8 mouse cellular contexts compared by ENCODE assay signal in genomic region chr4:119173851-119174453, GRCm38 (mm10). TPM values are rescaled to one million over a fixed set of nuclear protein-coding genes. Genes with fewer than 3 reads are reported as not detected.
DNase-seq lines count a peak whose midpoint lies in the region; ATAC-seq and TF ChIP-seq lines count a peak whose summit lies in the region.

Gene Zfp691, minus strand, starts transcription at chr4:119174195.

- peaks cover 0 to 11% of the 10 kb centered on the region in 2 experiments; a peak in 3 of 4 replicates for H3K36me3 ChIP-seq in MEL (ENCODE audit: control insufficient read depth in 1 of 2, insufficient read depth in 2 of 2, low read length in 2 of 2)
- peaks cover 9% of the 10 kb centered on the region for H3K36me3 ChIP-seq in forebrain, postnatal 0 days (ENCODE audit: insufficient read depth)
- peaks cover 17% of the 10 kb centered on the region for H3K36me3 ChIP-seq in lung, embryonic 15.5 days

- H3K4me3 ChIP-seq in MEL (ENCODE audit: control insufficient read depth in 1 of 2, insufficient read depth in 1 of 2, low read depth in 2 of 2, low read length in 2 of 2) = peak within 1 kb of the TSS; percentile 72 to 98
- H3K4me3 ChIP-seq in cerebellum, adult 2 months (replicated peaks; ENCODE audit: insufficient read depth, low read depth, low read length) = peak within 1 kb of the TSS; percentile 96
- peak within 1 kb of the TSS; percentile 84 for H3K4me3 ChIP-seq in forebrain, postnatal 0 days (ENCODE audit: low read depth, low read length)
- H3K4me3 ChIP-seq in lung, embryonic 15.5 days = peak within 1 kb of the TSS; percentile 82

- H3K9me3 ChIP-seq in MEL (replicated peaks; ENCODE audit: insufficient read depth, low read length) = no peaks in the 10 kb centered on the region
- H3K9me3 ChIP-seq in forebrain, postnatal 0 days (ENCODE audit: low read length) = no peaks in the 10 kb centered on the region
- no peaks in the 10 kb centered on the region for H3K9me3 ChIP-seq in lung, embryonic 15.5 days

- peak within 1 kb of the TSS; percentile 8; the same call in 1 of the 2 replicates for H3K27ac ChIP-seq in MEL (ENCODE audit: control insufficient read depth, low read depth, low read length)
- peak within 1 kb of the TSS; percentile 88 for H3K27ac ChIP-seq in cerebellum, adult 2 months (ENCODE audit: insufficient read depth, low read length)
- peak within 1 kb of the TSS; percentile 35; the same call in 1 of the 2 replicates for H3K27ac ChIP-seq in forebrain, postnatal 0 days (ENCODE audit: low read depth, low read length)
- H3K27ac ChIP-seq in lung, embryonic 15.5 days = no peak within 1 kb of the TSS

- no peak for TF ChIP-seq RAD21 in MEL (IDR thresholded peaks at IDR 0.05; ENCODE audit: low read depth, low read length)

- H3K4me2 ChIP-seq in forebrain, postnatal 0 days (ENCODE audit: low read depth) = peak within 1 kb of the TSS; percentile 63
- H3K4me2 ChIP-seq in lung, embryonic 15.5 days = peak within 1 kb of the TSS; percentile 73

- no peaks in the 10 kb centered on the region for H3K27me3 ChIP-seq in MEL (ENCODE audit: control insufficient read depth in 1 of 2, insufficient read depth in 2 of 2, low read length in 2 of 2)
- no peaks in the 10 kb centered on the region for H3K27me3 ChIP-seq in cerebellum, adult 2 months (ENCODE audit: control insufficient read depth, insufficient read depth, low read length)
- no peaks in the 10 kb centered on the region for H3K27me3 ChIP-seq in forebrain, postnatal 0 days (ENCODE audit: insufficient read depth, low read length)
- no peaks in the 10 kb centered on the region for H3K27me3 ChIP-seq in lung, embryonic 15.5 days

- under 1% methylated on average over 40 of the region's 40 CpGs for WGBS in cerebellum, adult 2 months
- 1% methylated on average over 40 of the region's 40 CpGs for WGBS in forebrain, postnatal 0 days
- under 1% methylated on average over 40 of the region's 40 CpGs for WGBS in lung, embryonic 15.5 days

- peak; percentile 97 for DNase-seq in MEL (ENCODE audit: low read depth, low spot score)
- DNase-seq in cerebellum, adult 2 months = peak; percentile 94 to 98
- DNase-seq in forebrain, postnatal 0 days = peak; percentile 95
- peak; percentile 95 for DNase-seq in heart, postnatal 4 days
- DNase-seq in layer of hippocampus, adult 8-10 months (ENCODE audit: low spot score in 2 of 2) = peak; percentile 96
- DNase-seq in ovary, adult 18-20 months (ENCODE audit: low spot score) = peak; percentile 93
- peak; percentile 96 for DNase-seq in thymus, postnatal 0 days (ENCODE audit: low spot score)

- H3K9ac ChIP-seq in MEL (ENCODE audit: control insufficient read depth, low read depth, low read length, poor library complexity, severe bottlenecking) = peak within 1 kb of the TSS; percentile 77
- peak within 1 kb of the TSS; percentile 71 for H3K9ac ChIP-seq in forebrain, postnatal 0 days
- H3K9ac ChIP-seq in lung, embryonic 15.5 days = peak within 1 kb of the TSS; percentile 90

- no peak for TF ChIP-seq CTCF in MEL (IDR thresholded peaks at IDR 0.05 in 2 of 3, conservative IDR thresholded peaks at IDR 0.05 in 1 of 3; ENCODE audit: control insufficient read depth in 1 of 3, insufficient read depth in 1 of 3, low read depth in 2 of 3, low read length in 3 of 3, poor library complexity in 1 of 3, severe bottlenecking in 1 of 3)
- no peak for TF ChIP-seq CTCF in cerebellum, adult 2 months (IDR thresholded peaks at IDR 0.05; ENCODE audit: borderline replicate concordance, insufficient read depth, low read depth, low read length)
- no peak for TF ChIP-seq CTCF in forebrain, postnatal 0 days (IDR thresholded peaks at IDR 0.05; ENCODE audit: low read depth)

- no peak for TF ChIP-seq EP300 in MEL (IDR thresholded peaks at IDR 0.05; ENCODE audit: low read depth in 1 of 2, low read length in 2 of 2)

- peaks cover 0 to 8% of the 10 kb centered on the region in 2 experiments; a peak in 2 of 4 replicates for H3K4me1 ChIP-seq in MEL (ENCODE audit: control insufficient read depth in 1 of 2, insufficient read depth in 2 of 2, low read length in 2 of 2)
- no peaks in the 10 kb centered on the region for H3K4me1 ChIP-seq in cerebellum, adult 2 months (ENCODE audit: control insufficient read depth, insufficient read depth, low read length)
- peaks cover 4% of the 10 kb centered on the region; the same call in 1 of the 2 replicates for H3K4me1 ChIP-seq in forebrain, postnatal 0 days (ENCODE audit: insufficient read depth)
- H3K4me1 ChIP-seq in lung, embryonic 15.5 days = peaks cover 10% of the 10 kb centered on the region; the same call in 1 of the 2 replicates

- peak; percentile 100 for ATAC-seq in forebrain, postnatal 0 days
- peak; percentile 100 for ATAC-seq in lung, embryonic 15.5 days (ENCODE audit: borderline replicate concordance, extremely low read depth, low FRiP score, low TSS enrichment)

- H3K79me2 ChIP-seq in MEL (ENCODE audit: control insufficient read depth, insufficient read depth, low read length, poor library complexity) = peaks cover 10% of the 10 kb centered on the region

- TF ChIP-seq POLR2A in MEL (IDR thresholded peaks at IDR 0.05; ENCODE audit: control insufficient read depth in 1 of 2, insufficient read depth in 1 of 2, low read depth in 1 of 2, low read length in 2 of 2, poor library complexity in 1 of 2) = peak; percentile 67 to 68; a peak in 3 of 4 replicates
- peak; percentile 95 for TF ChIP-seq POLR2A in cerebellum, adult 2 months (IDR thresholded peaks at IDR 0.05; ENCODE audit: borderline replicate concordance, insufficient read depth, low read length)

TF ChIP-seq in MEL, 35 proteins besides CTCF, POLR2A, EP300 and RAD21 (continues in another document):
- TF ChIP-seq TBP (IDR thresholded peaks at IDR 0.05; ENCODE audit: low read depth, low read length) (peak; percentile 26; the same call in 1 of the 2 replicates), ETS1 (IDR thresholded peaks at IDR 0.05; ENCODE audit: low read depth, low read length) (peak; percentile 9; the same call in 1 of the 2 replicates), USF1 (IDR thresholded peaks at IDR 0.05; ENCODE audit: low read depth, low read length) (no peak), KAT2A (conservative IDR thresholded peaks at IDR 0.05; ENCODE audit: low read depth, low read length) (peak; percentile 96), MAFK (IDR thresholded peaks at IDR 0.05; ENCODE audit: borderline replicate concordance, low read depth, low read length) (no peak), ELF1 (IDR thresholded peaks at IDR 0.05; ENCODE audit: low read depth, low read length) (peak; percentile 85), POLR2AphosphoS5 (IDR thresholded peaks at IDR 0.05; ENCODE audit: borderline replicate concordance, low read depth, low read length) (peak; percentile 41; the same call in 1 of the 2 replicates), MYC (IDR thresholded peaks at IDR 0.05; ENCODE audit: low read depth, low read length) (peak; percentile 68; the same call in 1 of the 2 replicates), ZC3H11A (IDR thresholded peaks at IDR 0.05; ENCODE audit: low read depth, low read length) (no peak), TCF12 (IDR thresholded peaks at IDR 0.05; ENCODE audit: low read depth, low read length) (no peak; the same call in 1 of the 2 replicates), UBTF (IDR thresholded peaks at IDR 0.05; ENCODE audit: borderline replicate concordance, insufficient read depth, low read depth, low read length) (no peak), GABPA (IDR thresholded peaks at IDR 0.05; ENCODE audit: low read depth, low read length) (no peak), USF2 (IDR thresholded peaks at IDR 0.05; ENCODE audit: borderline replicate concordance in 1 of 2, insufficient read depth in 1 of 2, low read depth in 1 of 2, low read length in 2 of 2) (no peak), NRF1 (IDR thresholded peaks at IDR 0.05; ENCODE audit: insufficient read depth, low read depth, low read length, poor library complexity, severe bottlenecking) (peak; percentile 47; the same call in 1 of the 2 replicates), CHD1 (IDR thresholded peaks at IDR 0.05; ENCODE audit: low read depth, low read length) (no peak), ZNF384 (IDR thresholded peaks at IDR 0.05; ENCODE audit: low read depth, low read length) (0 out of 2 replicates have a peak, but pooled peaks have one; percentile 9), MAZ (IDR thresholded peaks at IDR 0.05; ENCODE audit: low read depth, low read length) (peak; percentile 89; the same call in 1 of the 2 replicates), POLR2AphosphoS2 (IDR thresholded peaks at IDR 0.05; ENCODE audit: low read length) (no peak), MAX (IDR thresholded peaks at IDR 0.05; ENCODE audit: low read length) (peak; percentile 44), MEF2A (IDR thresholded peaks at IDR 0.05; ENCODE audit: extremely low read depth, insufficient replicate concordance, low read depth, low read length, poor library complexity, severe bottlenecking) (no peak), RCOR1 (IDR thresholded peaks at IDR 0.05; ENCODE audit: low read depth, low read length) (no peak), SIN3A (IDR thresholded peaks at IDR 0.05; ENCODE audit: low read length) (peak; percentile 90), GATA1 (IDR thresholded peaks at IDR 0.05; ENCODE audit: low read depth, low read length) (no peak), JUND (IDR thresholded peaks at IDR 0.05; ENCODE audit: low read depth, low read length) (peak; percentile 24; the same call in 1 of the 2 replicates), E2F4 (IDR thresholded peaks at IDR 0.05; ENCODE audit: borderline replicate concordance, low read depth, low read length) (no peak), CHD2 (IDR thresholded peaks at IDR 0.05; ENCODE audit: low read length) (peak; percentile 94), TAL1 (IDR thresholded peaks at IDR 0.05; ENCODE audit: low read length) (no peak), MXI1 (IDR thresholded peaks at IDR 0.05; ENCODE audit: low read depth, low read length) (peak; percentile 69), ZKSCAN1 (IDR thresholded peaks at IDR 0.05; ENCODE audit: low read depth, low read length) (0 out of 2 replicates have a peak, but pooled peaks have one; percentile 31)

RNA-seq across cellular contexts. Expression of gene Zfp691, which starts in this region (rescaled TPM):
- total RNA-seq in MEL (2012; rRNA removed) = 6.3 and 6.7 TPM in 2 replicates
- 1 to 10 TPM in 1 of 2 experiments, not detected in 1; 9.9 TPM for polyA plus RNA-seq in MEL (2012; ENCODE audit: insufficient read depth in 1 of 2, insufficient read length in 2 of 2, low read depth in 1 of 2, low replicate concordance in 2 of 2, missing spikeins in 1 of 2)
- 6.4 and 10.0 TPM in 2 replicates for polyA plus RNA-seq in cerebellum, adult 2 months (2012; rRNA removed)
- 6.5 and 7.2 TPM in 2 replicates for total RNA-seq in forebrain, postnatal 0 days (2014; rRNA removed)
- polyA plus RNA-seq in forebrain, postnatal 0 days (2015; fragmentation: Nextera tagmentation; extraction: Ambion mirVana) = 1.2 and 2.2 TPM in 2 replicates
- total RNA-seq in heart, postnatal 4 days (2021) = 10 to 100 TPM; 13.2 to 17.7 TPM
- total RNA-seq in layer of hippocampus, adult 8-10 months (2022) = 10 to 100 TPM in 1 of 4 experiments, 1 to 10 TPM in 3; 5.8 to 10.9 (median 7.5) TPM
- polyA plus RNA-seq in lung, embryonic 15.5 days (2015; fragmentation: Nextera tagmentation; extraction: Ambion mirVana) = 7.3 and 7.8 TPM in 2 replicates
- 3.6 and 7.2 TPM in 2 replicates for polyA plus RNA-seq in thymus, postnatal 0 days (2015; fragmentation: Nextera tagmentation; extraction: Ambion mirVana)
